9 mouse cellular contexts compared by ENCODE assay signal in genomic region chr11:68900519-68901350, GRCm38 (mm10). TPM values are rescaled to one million over a fixed set of nuclear protein-coding genes. Genes with fewer than 3 reads are reported as not detected.
A peak's percentile ranks its signal among the peaks of the same experiment; 100 is the strongest.
DNase-seq lines count a peak whose midpoint lies in the region; ATAC-seq lines count a peak whose summit lies in the region.
"Had no signal": no experiment of that assay in that cellular context is flagged by ENCODE, and none has a peak within 500 bp of the region (broad histone marks: within the 10 kb centered on the region; RNA-seq: fewer than 3 reads in every experiment).

No protein-coding gene starts in this region.

- H3K4me3 ChIP-seq in kidney, embryonic 16.5 days (ENCODE audit: low read length), result peak overlapping the region; percentile 100
- peak overlapping the region; percentile 60 for H3K4me3 ChIP-seq in brown adipose tissue, adult 24 weeks (ENCODE audit: insufficient read depth, low read depth, low read length)
- H3K4me3 ChIP-seq in hindbrain, embryonic 12.5 days, result peak overlapping the region; percentile 91
- peak overlapping the region; percentile 83 for H3K4me3 ChIP-seq in midbrain, embryonic 15.5 days

- no peak for DNase-seq in kidney, postnatal 10 days
- DNase-seq in retina, postnatal 1 day, result no peak
- DNase-seq in MN1 (ENCODE audit: low spot score), result no peak
- no peak for DNase-seq in adrenal gland, postnatal 14 days

- no peaks in the 10 kb centered on the region for H3K9me3 ChIP-seq in kidney, embryonic 16.5 days (ENCODE audit: low read length)
- no peaks in the 10 kb centered on the region for H3K9me3 ChIP-seq in hindbrain, embryonic 12.5 days (replicated peaks)
- no peaks in the 10 kb centered on the region for H3K9me3 ChIP-seq in midbrain, embryonic 15.5 days

- H3K36me3 ChIP-seq in kidney, embryonic 16.5 days (ENCODE audit: insufficient read depth, low read length), result peaks cover 32% of the 10 kb centered on the region
- peaks cover 29% of the 10 kb centered on the region for H3K36me3 ChIP-seq in hindbrain, embryonic 12.5 days
- peaks cover 23% of the 10 kb centered on the region for H3K36me3 ChIP-seq in midbrain, embryonic 15.5 days (replicated peaks)

- H3K4me1 ChIP-seq in kidney, embryonic 16.5 days (ENCODE audit: insufficient read depth, low read length), result peaks cover 10% of the 10 kb centered on the region
- no peaks in the 10 kb centered on the region for H3K4me1 ChIP-seq in brown adipose tissue, adult 24 weeks (ENCODE audit: control insufficient read depth, insufficient read depth, insufficient read length, low read length)
- peaks cover 9% of the 10 kb centered on the region for H3K4me1 ChIP-seq in hindbrain, embryonic 12.5 days
- peaks cover 14% of the 10 kb centered on the region for H3K4me1 ChIP-seq in midbrain, embryonic 15.5 days

- peak overlapping the region; percentile 68 for H3K9ac ChIP-seq in kidney, embryonic 16.5 days (replicated peaks; ENCODE audit: low read length)
- peak overlapping the region; percentile 53 for H3K9ac ChIP-seq in hindbrain, embryonic 12.5 days
- peak overlapping the region; percentile 32 for H3K9ac ChIP-seq in midbrain, embryonic 15.5 days

- WGBS in kidney, embryonic 16.5 days, result 27% methylated on average over 31 of the region's 31 CpGs
- WGBS in hindbrain, embryonic 12.5 days, result 28% methylated on average over 31 of the region's 31 CpGs
- 29% methylated on average over 31 of the region's 31 CpGs for WGBS in midbrain, embryonic 15.5 days

- ATAC-seq in kidney, embryonic 16.5 days (ENCODE audit: low FRiP score, low TSS enrichment), result peak; percentile 46
- ATAC-seq in hindbrain, embryonic 12.5 days (ENCODE audit: low FRiP score), result peak; percentile 41; the same call in 1 of the 2 replicates
- ATAC-seq in midbrain, embryonic 15.5 days (replicated peaks), result peak; percentile 59

- no peak overlapping the region for H3K27ac ChIP-seq in kidney, embryonic 16.5 days (ENCODE audit: low read length)
- H3K27ac ChIP-seq in brown adipose tissue, adult 24 weeks (replicated peaks; ENCODE audit: low read depth, low read length), result no peak overlapping the region
- H3K27ac ChIP-seq in hindbrain, embryonic 12.5 days, result no peak overlapping the region
- no peak overlapping the region for H3K27ac ChIP-seq in midbrain, embryonic 15.5 days

- H3K4me2 ChIP-seq in kidney, embryonic 16.5 days (replicated peaks; ENCODE audit: low read depth, low read length), result peak overlapping the region; percentile 58
- H3K4me2 ChIP-seq in hindbrain, embryonic 12.5 days (replicated peaks), result peak overlapping the region; percentile 84
- peak overlapping the region; percentile 53 for H3K4me2 ChIP-seq in midbrain, embryonic 15.5 days

- no peaks in the 10 kb centered on the region for H3K27me3 ChIP-seq in kidney, embryonic 16.5 days (ENCODE audit: insufficient read depth, low read length)
- H3K27me3 ChIP-seq in hindbrain, embryonic 12.5 days, result peaks cover 12% of the 10 kb centered on the region; the same call in 1 of the 2 replicates
- peaks cover 5% of the 10 kb centered on the region; the same call in 1 of the 2 replicates for H3K27me3 ChIP-seq in midbrain, embryonic 15.5 days (replicated peaks)

RNA-seq across cellular contexts. Expression of gene Rpl26, which starts 0.6 kb away (rescaled TPM):
- 897 and 905 TPM in 2 replicates for polyA plus RNA-seq in kidney, embryonic 16.5 days (2015; fragmentation: Nextera tagmentation; extraction: Ambion mirVana)
- polyA plus RNA-seq in brown adipose tissue, adult 24 weeks (2012; ENCODE audit: insufficient read depth, insufficient read length, missing spikeins), result 1,653 and 1,681 TPM in 2 replicates
- polyA plus RNA-seq in hindbrain, embryonic 12.5 days (2016; fragmentation: Nextera tagmentation; extraction: Ambion mirVana), result 624 and 749 TPM in 2 replicates
- 529 and 538 TPM in 2 replicates for polyA plus RNA-seq in midbrain, embryonic 15.5 days (2015; fragmentation: Nextera tagmentation; extraction: Ambion mirVana)
- total RNA-seq in adrenal gland, postnatal 14 days (2021), result 1,094 and 1,263 TPM in 2 replicates

RNA-seq across cellular contexts. Expression of gene Rnf222, which starts 12.4 kb away (rescaled TPM):
- 0.05 and 0.17 TPM in 2 replicates for polyA plus RNA-seq in kidney, embryonic 16.5 days (2015; fragmentation: Nextera tagmentation; extraction: Ambion mirVana)
- polyA plus RNA-seq in brown adipose tissue, adult 24 weeks (2012; ENCODE audit: insufficient read depth, insufficient read length, missing spikeins), result not detected in 2 replicates
- 0.07 TPM in 1 of 2 replicates, not detected in the other for polyA plus RNA-seq in hindbrain, embryonic 12.5 days (2016; fragmentation: Nextera tagmentation; extraction: Ambion mirVana)
- not detected in 2 replicates for polyA plus RNA-seq in midbrain, embryonic 15.5 days (2015; fragmentation: Nextera tagmentation; extraction: Ambion mirVana)
- 0.15 TPM in 1 of 2 replicates, not detected in the other for total RNA-seq in adrenal gland, postnatal 14 days (2021)
- polyA plus RNA-seq: large intestine, adult 2 months had no signal

RNA-seq across cellular contexts. Expression of gene Odf4, which starts 26.1 kb away (rescaled TPM):
- polyA plus RNA-seq in kidney, embryonic 16.5 days (2015; fragmentation: Nextera tagmentation; extraction: Ambion mirVana), result not detected in 2 replicates
- not detected in 2 replicates for polyA plus RNA-seq in brown adipose tissue, adult 24 weeks (2012; ENCODE audit: insufficient read depth, insufficient read length, missing spikeins)
- 0.36 TPM in 1 of 2 replicates, not detected in the other for polyA plus RNA-seq in hindbrain, embryonic 12.5 days (2016; fragmentation: Nextera tagmentation; extraction: Ambion mirVana)
- polyA plus RNA-seq in midbrain, embryonic 15.5 days (2015; fragmentation: Nextera tagmentation; extraction: Ambion mirVana), result 0.60 and 0.84 TPM in 2 replicates
- 0.30 and 0.45 TPM in 2 replicates for total RNA-seq in adrenal gland, postnatal 14 days (2021)
- polyA plus RNA-seq: large intestine, adult 2 months had no signal

RNA-seq across cellular contexts. Expression of gene Ndel1, which starts 29.1 kb away (rescaled TPM):
- 90.9 and 96.3 TPM in 2 replicates for polyA plus RNA-seq in kidney, embryonic 16.5 days (2015; fragmentation: Nextera tagmentation; extraction: Ambion mirVana)
- polyA plus RNA-seq in brown adipose tissue, adult 24 weeks (2012; ENCODE audit: insufficient read depth, insufficient read length, missing spikeins), result 48.4 and 48.9 TPM in 2 replicates
- 76.2 and 77.1 TPM in 2 replicates for polyA plus RNA-seq in hindbrain, embryonic 12.5 days (2016; fragmentation: Nextera tagmentation; extraction: Ambion mirVana)
- 105 and 108 TPM in 2 replicates for polyA plus RNA-seq in midbrain, embryonic 15.5 days (2015; fragmentation: Nextera tagmentation; extraction: Ambion mirVana)
- total RNA-seq in adrenal gland, postnatal 14 days (2021), result 67.1 and 73.2 TPM in 2 replicates

RNA-seq across cellular contexts. Expression of gene Arhgef15, which starts 56.5 kb away (rescaled TPM):
- polyA plus RNA-seq in kidney, embryonic 16.5 days (2015; fragmentation: Nextera tagmentation; extraction: Ambion mirVana), result 20.0 and 23.0 TPM in 2 replicates
- 7.1 and 19.0 TPM in 2 replicates for polyA plus RNA-seq in brown adipose tissue, adult 24 weeks (2012; ENCODE audit: insufficient read depth, insufficient read length, missing spikeins)
- 8.5 TPM in 2 replicates for polyA plus RNA-seq in hindbrain, embryonic 12.5 days (2016; fragmentation: Nextera tagmentation; extraction: Ambion mirVana)
- 24.2 and 28.7 TPM in 2 replicates for polyA plus RNA-seq in midbrain, embryonic 15.5 days (2015; fragmentation: Nextera tagmentation; extraction: Ambion mirVana)
- total RNA-seq in adrenal gland, postnatal 14 days (2021), result 28.7 and 31.9 TPM in 2 replicates
